Mouse (Mus musculus) E14TG2a.4 (cell line): ENCODE measurements around the gene Cd2ap.

Source experiments
- H3K27me3 ChIP-seq: 2 replicates; pipeline ENCODE4 v1.6.1; 2014; ENCODE audit warnings: low read length, control low read depth; ENCODE audit not compliant: insufficient read depth
- H3K36me3 ChIP-seq: 2 replicates; pipeline ENCODE4 v1.6.1; 2014; ENCODE audit warnings: low read length, control low read depth; ENCODE audit not compliant: insufficient read depth
- H3K4me1 ChIP-seq: replicated peaks from 2 replicates; pipeline ENCODE4 v1.6.1; 2014; ENCODE audit warnings: low read depth, low read length, control low read depth
- H3K4me3 ChIP-seq: replicated peaks from 2 replicates; pipeline ENCODE4 v1.5.1; 2014; ENCODE audit warnings: mild to moderate bottlenecking, low read length
- H3K9me3 ChIP-seq: 2 replicates; pipeline ENCODE4 v1.6.1; 2014; ENCODE audit warnings: low read length, control low read depth
- CTCF ChIP-seq: conservative IDR thresholded peaks from 2 replicates; pipeline ENCODE4 v1.5.1; 2014; ENCODE audit warnings: low read length
- NANOG ChIP-seq: IDR thresholded peaks from 2 replicates; pipeline ENCODE4 v1.6.1; 2014; ENCODE audit warnings: borderline replicate concordance, low read length, mixed read lengths
- POU5F1 ChIP-seq: IDR thresholded peaks from 2 replicates; pipeline ENCODE4 v1.6.1; 2014; ENCODE audit warnings: low read length, borderline replicate concordance

The Cd2ap gene

GRCm38 (mm10) chr17:42745657-42746420, 130.6 kb downstream of the Cd2ap start:
- no peak for TF ChIP-seq CTCF
- TF ChIP-seq POU5F1 = no peak
- TF ChIP-seq NANOG = no peak
- Histone ChIP-seq H3K9me3 (no peaks in the 10 kb centered on the region), H3K4me3 (no peak overlapping the region), H3K27me3 (no peaks in the 10 kb centered on the region), H3K4me1 (no peaks in the 10 kb centered on the region), H3K36me3 (no peaks in the 10 kb centered on the region)
